Mouse (Mus musculus) bone marrow, adult 2 months (tissue): ENCODE measurements around the gene Prkcb. TPM values are rescaled to one million over a fixed set of nuclear protein-coding genes. Genes with fewer than 3 reads are reported as not detected.

ENCODE experiments used
- H3K27ac ChIP-seq: fragments of 200-500 bp; 2 replicates; pipeline ENCODE4 v1.5.1; 2012; ENCODE audit warnings: low read depth, mild to moderate bottlenecking, control low read depth, inconsistent platforms, low read length; ENCODE audit not compliant: control insufficient read depth, poor library complexity, insufficient read depth
- H3K4me1 ChIP-seq: fragments of 200-500 bp; 2 replicates; pipeline ENCODE4 v1.6.1; 2011; ENCODE audit warnings: low read length; ENCODE audit not compliant: control insufficient read depth, insufficient read depth
- H3K4me3 ChIP-seq: fragments of 200-500 bp; replicated peaks from 2 replicates; pipeline ENCODE3; 2011; ENCODE audit warnings: mild to moderate bottlenecking, low read depth, low read length, control low read depth; ENCODE audit not compliant: control insufficient read depth
- CTCF ChIP-seq: fragments of 200-500 bp; IDR thresholded peaks from 2 replicates; pipeline ENCODE4 v1.5.1; 2011; ENCODE audit warnings: low read length, control low read depth; ENCODE audit not compliant: control insufficient read depth, insufficient read depth
- POLR2A ChIP-seq: fragments of 200-500 bp; IDR thresholded peaks from 2 replicates; pipeline ENCODE4 v1.6.1; 2011; ENCODE audit warnings: low read depth, mild to moderate bottlenecking, control low read depth, low read length, borderline replicate concordance; ENCODE audit not compliant: control insufficient read depth
- WGBS: fragments of 180-500 bp; shearing (Covaris S2); methylation state at CpG from one replicate; pipeline ENCODE4 v1.1.7; 2018; 5-methylcytosine and 5-hydroxymethylcytosine counted together
- polyA plus RNA-seq: library from polyadenylated mRNA; stranded (reverse); fragments of >200 nt; gene quantifications from 2 replicates; pipeline ENCODE4 v1.2.4, GENCODE M21; 2011; ENCODE audit warnings: low replicate concordance; ENCODE audit not compliant: missing spikeins, insufficient read depth, insufficient read length

Gene Prkcb
- polyA plus RNA-seq, 1 experiment: 115 TPM

DNA sequence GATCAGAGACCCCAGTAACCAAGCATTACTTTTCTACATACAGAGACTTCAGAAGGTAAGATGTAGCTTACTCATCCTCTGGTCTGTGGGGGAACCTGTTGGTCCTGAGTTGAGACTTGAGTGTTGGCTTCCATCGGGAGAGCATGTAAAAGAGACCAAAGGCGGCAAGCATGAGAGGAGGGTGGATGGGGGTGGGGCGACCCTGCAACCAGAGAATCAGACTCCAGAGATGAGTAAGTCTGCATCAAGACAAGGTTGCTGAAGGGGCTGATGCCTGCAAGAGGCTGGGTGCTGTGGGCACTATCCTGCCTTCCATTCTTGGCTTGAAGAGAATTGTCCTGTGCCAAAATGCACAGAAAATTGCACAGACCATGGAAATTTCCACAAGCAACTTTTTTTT, 83.8 kb downstream of the Prkcb start:
- 76% methylated on average over 3 of the region's 3 CpGs for WGBS
- Histone ChIP-seq H3K4me1 (no peaks in the 10 kb centered on the region; the same call in 1 of the 2 replicates), H3K27ac (no peak overlapping the region), H3K4me3 (no peak overlapping the region)
- TF ChIP-seq POLR2A (no peak), CTCF (no peak)

GRCm38 (mm10) chr7:122376845-122377244, 88.3 kb downstream of the Prkcb start:
- peaks cover 1% of the 10 kb centered on the region; the same call in 1 of the 2 replicates for H3K4me1 ChIP-seq
- no peak for TF ChIP-seq CTCF
- TF ChIP-seq POLR2A: no peak
- H3K27ac ChIP-seq: no peak overlapping the region
- no peak overlapping the region for H3K4me3 ChIP-seq

GRCm38 (mm10) chr7:122377967-122378366, 89.4 kb downstream of the Prkcb start:
- no peak overlapping the region for H3K4me3 ChIP-seq
- peaks cover 4% of the 10 kb centered on the region for H3K4me1 ChIP-seq
- WGBS: 72% methylated on average over 3 of the region's 3 CpGs
- H3K27ac ChIP-seq: no peak overlapping the region
- TF ChIP-seq CTCF (no peak), POLR2A (no peak)

- no peak overlapping the region for H3K27ac ChIP-seq
- H3K4me1 ChIP-seq: peaks cover 4% of the 10 kb centered on the region
- TF ChIP-seq POLR2A (no peak), CTCF (no peak)
- 27% methylated on average over 10 of the region's 10 CpGs for WGBS
- no peak overlapping the region for H3K4me3 ChIP-seq
Observed at GRCm38 (mm10) chr7:122378473-122378872, 89.9 kb downstream of the Prkcb start.

GRCm38 (mm10) chr7:122379292-122379691, 90.7 kb downstream of the Prkcb start:
- peaks cover 4% of the 10 kb centered on the region for H3K4me1 ChIP-seq
- H3K27ac ChIP-seq: no peak overlapping the region
- TF ChIP-seq CTCF (no peak), POLR2A (no peak)
- no peak overlapping the region for H3K4me3 ChIP-seq
- WGBS: 86% methylated on average over 7 of the region's 7 CpGs

- no peak for TF ChIP-seq POLR2A
- TF ChIP-seq CTCF: no peak
- Histone ChIP-seq H3K4me3 (no peak overlapping the region), H3K27ac (no peak overlapping the region), H3K4me1 (peaks cover 4% of the 10 kb centered on the region)
- WGBS: 78% methylated on average over 10 of the region's 10 CpGs
Observed at GRCm38 (mm10) chr7:122380336-122381130, 92.0 kb downstream of the Prkcb start.

GRCm38 (mm10) chr7:122381560-122381959, 93.0 kb downstream of the Prkcb start:
- WGBS: 71% methylated on average over 10 of the region's 10 CpGs

GRCm38 (mm10) chr7:122383260-122383659, 94.7 kb downstream of the Prkcb start:
- TF ChIP-seq CTCF (no peak), POLR2A (no peak)
- H3K4me1 ChIP-seq: peaks cover 7% of the 10 kb centered on the region
- H3K4me3 ChIP-seq: no peak overlapping the region
- WGBS: 30% methylated on average over 2 of the region's 2 CpGs
- H3K27ac ChIP-seq: no peak overlapping the region

More at GRCm38 (mm10) chr7:122381560-122381959, 93.0 kb downstream of the Prkcb start:
- H3K27ac ChIP-seq: no peak overlapping the region
- H3K4me3 ChIP-seq: no peak overlapping the region
- H3K4me1 ChIP-seq: peaks cover 4% of the 10 kb centered on the region
- TF ChIP-seq CTCF (peak; percentile 27; the same call in 1 of the 2 replicates), POLR2A (no peak)

DNA sequence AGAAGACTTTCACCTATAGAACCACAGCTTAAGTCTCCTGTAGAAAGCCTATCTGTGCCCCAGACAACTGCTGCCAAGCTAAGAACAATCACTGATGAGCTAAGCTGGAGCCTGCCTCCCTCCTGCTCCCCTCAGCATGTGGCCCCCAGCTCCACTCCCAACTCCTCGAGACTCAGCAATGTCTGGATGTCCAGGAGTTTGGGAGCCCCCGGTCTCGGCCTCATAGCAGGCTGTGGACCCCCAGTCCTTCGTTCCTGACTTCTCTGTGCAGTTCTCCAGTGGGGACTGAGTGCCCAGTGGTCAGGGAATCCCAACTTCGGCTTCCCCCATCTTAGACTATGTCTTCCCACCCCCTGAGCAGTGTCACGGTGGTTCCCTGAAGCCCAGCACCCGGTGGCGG, 96.3 kb downstream of the Prkcb start:
- TF ChIP-seq CTCF (no peak), POLR2A (no peak)
- Histone ChIP-seq H3K27ac (no peak overlapping the region), H3K4me1 (peaks cover 9% of the 10 kb centered on the region), H3K4me3 (no peak overlapping the region)
- 85% methylated on average over 8 of the region's 8 CpGs for WGBS
